ENCODE assay signal across 12 mouse cellular contexts in the genomic region with DNA sequence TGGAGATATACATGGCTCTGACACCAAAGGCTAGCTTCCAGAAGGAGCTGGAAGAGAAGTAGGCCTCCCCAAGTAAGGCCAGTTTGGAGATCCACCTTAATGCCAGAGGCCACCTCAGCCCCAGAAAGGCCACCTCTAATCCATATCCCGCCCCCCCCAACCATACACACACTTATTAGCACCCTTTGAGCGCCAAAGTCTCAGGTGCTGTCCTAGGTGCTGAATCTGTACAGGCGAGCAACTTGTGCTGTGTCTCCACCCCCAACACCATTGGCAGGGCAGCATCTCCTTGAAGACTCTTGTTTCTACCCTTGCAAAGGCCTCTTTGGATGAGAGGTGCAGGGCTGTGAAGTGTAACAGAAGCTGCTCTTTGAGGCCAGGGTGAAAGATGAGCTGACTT. TPM values are rescaled to one million over a fixed set of nuclear protein-coding genes. Genes with fewer than 3 reads are reported as not detected.
A peak's percentile ranks its signal among the peaks of the same experiment; 100 is the strongest.
DNase-seq lines count a peak whose midpoint lies in the region; ATAC-seq and TF ChIP-seq lines count a peak whose summit lies in the region.
"Had no signal": no experiment of that assay in that cellular context is flagged by ENCODE, and none has a peak within 500 bp of the region (broad histone marks: within the 10 kb centered on the region; RNA-seq: fewer than 3 reads in every experiment).

No protein-coding gene starts in this region.

- H3K27me3 ChIP-seq in forebrain, embryonic 10.5 days (ENCODE audit: poor library complexity, severe bottlenecking), result peaks cover 10% of the 10 kb centered on the region
- no peaks in the 10 kb centered on the region for H3K27me3 ChIP-seq in forebrain, postnatal 0 days (ENCODE audit: insufficient read depth, low read length)
- H3K27me3 ChIP-seq in midbrain, embryonic 10.5 days (ENCODE audit: low read depth, poor library complexity, severe bottlenecking), result peaks cover 27% of the 10 kb centered on the region
- peaks cover 3% of the 10 kb centered on the region; the same call in 1 of the 2 replicates for H3K27me3 ChIP-seq in midbrain, embryonic 14.5 days (ENCODE audit: control insufficient read depth, insufficient read depth, low read length)
- H3K27me3 ChIP-seq in embryonic facial prominence, embryonic 11.5 days (ENCODE audit: control insufficient read depth, insufficient read depth, low read length), result peaks cover 5% of the 10 kb centered on the region
- H3K27me3 ChIP-seq in heart, embryonic 10.5 days (ENCODE audit: insufficient read depth, poor library complexity, severe bottlenecking), result peaks cover 73% of the 10 kb centered on the region

- no peak for TF ChIP-seq CTCF in forebrain, postnatal 0 days (IDR thresholded peaks at IDR 0.05; ENCODE audit: low read depth)

- no peak overlapping the region for H3K27ac ChIP-seq in forebrain, embryonic 10.5 days
- no peak overlapping the region for H3K27ac ChIP-seq in forebrain, postnatal 0 days (ENCODE audit: low read depth, low read length)
- H3K27ac ChIP-seq in midbrain, embryonic 10.5 days (replicated peaks), result no peak overlapping the region
- H3K27ac ChIP-seq in midbrain, embryonic 14.5 days (replicated peaks; ENCODE audit: low read depth, low read length), result no peak overlapping the region
- no peak overlapping the region for H3K27ac ChIP-seq in embryonic facial prominence, embryonic 11.5 days (replicated peaks; ENCODE audit: low read depth, low read length)
- H3K27ac ChIP-seq in heart, embryonic 10.5 days, result no peak overlapping the region
- H3K27ac ChIP-seq: embryonic facial prominence, embryonic 15.5 days; macrophage had no signal

- no peak overlapping the region for H3K4me2 ChIP-seq in forebrain, postnatal 0 days (ENCODE audit: low read depth)
- H3K4me2 ChIP-seq in midbrain, embryonic 14.5 days (ENCODE audit: low read length), result no peak overlapping the region
- no peak overlapping the region for H3K4me2 ChIP-seq in embryonic facial prominence, embryonic 11.5 days (ENCODE audit: low read depth, low read length)
- H3K4me2 ChIP-seq: embryonic facial prominence, embryonic 15.5 days had no signal

- no peaks in the 10 kb centered on the region for H3K9me3 ChIP-seq in forebrain, embryonic 10.5 days
- no peaks in the 10 kb centered on the region for H3K9me3 ChIP-seq in forebrain, postnatal 0 days (ENCODE audit: low read length)
- H3K9me3 ChIP-seq in midbrain, embryonic 10.5 days (replicated peaks), result no peaks in the 10 kb centered on the region
- H3K9me3 ChIP-seq in midbrain, embryonic 14.5 days (ENCODE audit: control insufficient read depth, low read length), result no peaks in the 10 kb centered on the region
- H3K9me3 ChIP-seq in embryonic facial prominence, embryonic 11.5 days (replicated peaks; ENCODE audit: control insufficient read depth, low read length), result no peaks in the 10 kb centered on the region
- no peaks in the 10 kb centered on the region for H3K9me3 ChIP-seq in heart, embryonic 10.5 days
- H3K9me3 ChIP-seq: embryonic facial prominence, embryonic 15.5 days had no signal

- WGBS in forebrain, embryonic 10.5 days, result 13% methylated on average over 3 of the region's 3 CpGs
- 28% methylated on average over 3 of the region's 3 CpGs for WGBS in forebrain, postnatal 0 days
- 15% methylated on average over 3 of the region's 3 CpGs for WGBS in midbrain, embryonic 10.5 days
- 16% methylated on average over 3 of the region's 3 CpGs for WGBS in midbrain, embryonic 14.5 days
- 6% methylated on average over 3 of the region's 3 CpGs for WGBS in embryonic facial prominence, embryonic 11.5 days
- 12% methylated on average over 3 of the region's 3 CpGs for WGBS in heart, embryonic 10.5 days

- H3K4me1 ChIP-seq in forebrain, embryonic 10.5 days, result peaks cover 43% of the 10 kb centered on the region
- no peaks in the 10 kb centered on the region for H3K4me1 ChIP-seq in forebrain, postnatal 0 days (ENCODE audit: insufficient read depth)
- H3K4me1 ChIP-seq in midbrain, embryonic 10.5 days, result peaks cover 41% of the 10 kb centered on the region
- H3K4me1 ChIP-seq in midbrain, embryonic 14.5 days (ENCODE audit: control insufficient read depth, insufficient read depth, low read length), result no peaks in the 10 kb centered on the region
- no peaks in the 10 kb centered on the region; the same call in 1 of the 2 replicates for H3K4me1 ChIP-seq in embryonic facial prominence, embryonic 11.5 days (ENCODE audit: control insufficient read depth, insufficient read depth, low read length)
- H3K4me1 ChIP-seq in heart, embryonic 10.5 days, result no peaks in the 10 kb centered on the region

- no peak overlapping the region for H3K9ac ChIP-seq in forebrain, postnatal 0 days
- H3K9ac ChIP-seq in midbrain, embryonic 14.5 days (replicated peaks; ENCODE audit: low read length), result no peak overlapping the region
- no peak overlapping the region for H3K9ac ChIP-seq in embryonic facial prominence, embryonic 11.5 days (replicated peaks; ENCODE audit: low read length)
- H3K9ac ChIP-seq: embryonic facial prominence, embryonic 15.5 days had no signal

- DNase-seq in forebrain, embryonic 10.5 days (ENCODE audit: extremely low spot score, low spot score), result peak; percentile 37
- DNase-seq in forebrain, postnatal 0 days, result no peak
- DNase-seq in midbrain, embryonic 10.5 days (ENCODE audit: low spot score), result peak; percentile 49
- DNase-seq in midbrain, embryonic 14.5 days, result no peak
- peak; percentile 89 for DNase-seq in embryonic facial prominence, embryonic 11.5 days (ENCODE audit: low spot score)
- peak; percentile 61 for DNase-seq in retina, postnatal 1 day
- DNase-seq in heart, embryonic 10.5 days (ENCODE audit: low spot score), result no peak
- DNase-seq: layer of hippocampus, postnatal 36 days; thymus, postnatal 36 days had no signal

- no peak overlapping the region for H3K4me3 ChIP-seq in forebrain, embryonic 10.5 days
- H3K4me3 ChIP-seq in forebrain, postnatal 0 days (ENCODE audit: low read depth, low read length), result no peak overlapping the region
- no peak overlapping the region for H3K4me3 ChIP-seq in midbrain, embryonic 10.5 days
- no peak overlapping the region for H3K4me3 ChIP-seq in midbrain, embryonic 14.5 days (replicated peaks; ENCODE audit: low read depth, low read length)
- H3K4me3 ChIP-seq in embryonic facial prominence, embryonic 11.5 days (ENCODE audit: low read depth, low read length), result no peak overlapping the region
- no peak overlapping the region for H3K4me3 ChIP-seq in heart, embryonic 10.5 days
- H3K4me3 ChIP-seq: embryonic facial prominence, embryonic 15.5 days had no signal

- no peak for ATAC-seq in forebrain, postnatal 0 days
- no peak for ATAC-seq in midbrain, embryonic 14.5 days (ENCODE audit: low FRiP score, low TSS enrichment)
- no peak for ATAC-seq in embryonic facial prominence, embryonic 11.5 days (replicated peaks; ENCODE audit: insufficient number of reproducible peaks, low FRiP score, low TSS enrichment, low read depth)
- no peak for ATAC-seq in erythroblast, adult 5-6 weeks (replicated peaks; ENCODE audit: low FRiP score, poor library complexity, severe bottlenecking)

- H3K36me3 ChIP-seq in forebrain, embryonic 10.5 days (replicated peaks), result no peaks in the 10 kb centered on the region
- no peaks in the 10 kb centered on the region for H3K36me3 ChIP-seq in forebrain, postnatal 0 days (ENCODE audit: insufficient read depth)
- H3K36me3 ChIP-seq in midbrain, embryonic 10.5 days, result no peaks in the 10 kb centered on the region
- no peaks in the 10 kb centered on the region for H3K36me3 ChIP-seq in midbrain, embryonic 14.5 days (ENCODE audit: control insufficient read depth, insufficient read depth, low read length)
- no peaks in the 10 kb centered on the region for H3K36me3 ChIP-seq in embryonic facial prominence, embryonic 11.5 days (replicated peaks; ENCODE audit: control insufficient read depth, insufficient read depth, low read depth, low read length)
- H3K36me3 ChIP-seq in heart, embryonic 10.5 days, result no peaks in the 10 kb centered on the region
- H3K36me3 ChIP-seq: embryonic facial prominence, embryonic 15.5 days had no signal

RNA-seq across cellular contexts. Expression of a gene that starts 6.4 kb away (rescaled TPM):
- polyA plus RNA-seq in forebrain, embryonic 10.5 days (2016; fragmentation: Nextera tagmentation; extraction: Ambion mirVana), result 8.6 and 9.5 TPM in 2 replicates
- total RNA-seq in forebrain, postnatal 0 days (2014; rRNA removed), result 14.6 and 16.6 TPM in 2 replicates
- polyA plus RNA-seq in forebrain, postnatal 0 days (2015; fragmentation: Nextera tagmentation; extraction: Ambion mirVana), result 38.1 and 49.9 TPM in 2 replicates
- 2.1 and 4.2 TPM in 2 replicates for polyA plus RNA-seq in midbrain, embryonic 10.5 days (2016; fragmentation: Nextera tagmentation; extraction: Ambion mirVana)
- polyA plus RNA-seq in midbrain, embryonic 14.5 days (2014; fragmentation: Nextera tagmentation; extraction: Ambion mirVana), result 15.4 and 18.6 TPM in 2 replicates
- polyA plus RNA-seq in embryonic facial prominence, embryonic 11.5 days (2014; fragmentation: Nextera tagmentation; extraction: Ambion mirVana), result 5.8 and 8.4 TPM in 2 replicates
- total RNA-seq in erythroblast, adult 5-6 weeks (2015; ENCODE audit: low replicate concordance), result not detected in 2 replicates
- total RNA-seq in erythroblast, adult 5-6 weeks (2017; ENCODE audit: low replicate concordance), result not detected in 2 replicates
- polyA plus RNA-seq in heart, embryonic 10.5 days (2016; fragmentation: Nextera tagmentation; extraction: Ambion mirVana), result 0.07 and 0.28 TPM in 2 replicates
- polyA plus RNA-seq: macrophage had no signal

Comparison
In these comparisons a context has a peak if more than half of its experiments do, and no peak if none do; other contexts are left out.
1. DNase-seq: peak in forebrain, embryonic 10.5 days (single experiment), midbrain, embryonic 10.5 days (single experiment), embryonic facial prominence, embryonic 11.5 days (single experiment) and retina, postnatal 1 day (single experiment); none in forebrain, postnatal 0 days (single experiment), midbrain, embryonic 14.5 days (single experiment) and heart, embryonic 10.5 days (single experiment).